Mouse (Mus musculus): ENCODE data around the gene Klb.
"Not testable (repeated sequence)": the region's sequence is repeated elsewhere in the genome, so short reads cannot be mapped to it uniquely, and the experiment has no call there.

Gene Klb

DNA sequence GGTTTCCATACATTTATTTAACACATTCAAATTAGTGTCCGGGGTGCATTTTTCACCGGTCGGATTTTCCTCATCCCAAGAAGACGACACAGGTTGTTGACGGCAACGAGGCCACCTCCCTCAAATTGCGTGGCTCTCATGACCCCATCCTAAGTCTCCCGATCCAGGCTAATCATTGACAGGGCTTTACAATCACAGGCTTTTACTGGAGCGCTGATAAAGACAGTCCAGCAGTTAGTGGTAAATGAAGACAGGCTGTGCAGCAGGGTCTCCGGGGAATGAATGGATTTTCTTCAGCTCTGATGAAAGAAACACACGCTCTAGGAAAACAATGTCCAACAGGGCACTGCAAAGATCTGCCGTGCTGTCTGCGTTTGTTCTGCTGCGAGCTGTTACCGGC lies at the start of gene Klb:
Gene Klb, plus strand, starts transcription at position 147 of the 400 bp plus-strand sequence.
- DNase-seq (ENCODE audit: low spot score), result no peak

DNA sequence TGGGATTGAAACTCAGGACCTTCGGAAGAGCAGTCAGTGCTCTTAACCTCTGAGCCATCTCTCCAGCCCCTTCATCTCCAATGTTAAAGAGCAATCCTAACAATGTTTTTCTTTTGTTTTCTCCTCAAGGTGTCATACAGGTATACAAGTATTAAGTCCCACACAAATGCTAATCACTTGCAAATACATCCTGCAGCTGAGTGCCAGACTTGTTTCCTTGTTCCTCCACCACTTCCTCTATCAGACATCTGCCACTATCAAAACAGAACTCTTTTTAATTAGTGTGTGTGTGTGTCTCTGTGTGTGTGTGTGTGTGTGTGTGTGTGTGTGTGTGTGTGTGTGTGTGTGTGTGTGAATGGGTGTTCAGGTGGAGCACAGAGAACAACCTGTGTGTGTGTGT lies 48.5 kb upstream of the Klb start:
- DNase-seq (ENCODE audit: low spot score), result not testable (repeated sequence)

DNA sequence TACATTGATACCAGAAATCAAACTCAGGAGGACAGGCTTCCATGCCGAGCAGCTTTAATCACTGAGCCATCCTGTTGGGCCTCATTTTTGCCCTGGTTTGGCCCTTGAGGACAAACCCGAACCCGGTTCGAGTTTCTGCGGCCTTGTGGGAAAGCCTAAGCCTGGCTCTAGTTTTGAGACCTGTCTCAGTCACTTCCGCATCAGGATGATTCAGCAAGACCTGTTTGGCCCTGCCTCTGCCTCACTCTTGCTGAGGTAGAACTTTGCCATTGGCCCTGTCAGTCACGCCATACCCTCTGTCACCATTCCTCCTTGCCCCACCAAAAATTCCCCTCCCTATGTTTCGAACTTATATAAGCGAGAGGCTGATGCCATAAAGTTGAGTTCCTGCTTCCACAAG lies 48.0 kb upstream of the Klb start:
- no peak for DNase-seq (ENCODE audit: low spot score)

DNA sequence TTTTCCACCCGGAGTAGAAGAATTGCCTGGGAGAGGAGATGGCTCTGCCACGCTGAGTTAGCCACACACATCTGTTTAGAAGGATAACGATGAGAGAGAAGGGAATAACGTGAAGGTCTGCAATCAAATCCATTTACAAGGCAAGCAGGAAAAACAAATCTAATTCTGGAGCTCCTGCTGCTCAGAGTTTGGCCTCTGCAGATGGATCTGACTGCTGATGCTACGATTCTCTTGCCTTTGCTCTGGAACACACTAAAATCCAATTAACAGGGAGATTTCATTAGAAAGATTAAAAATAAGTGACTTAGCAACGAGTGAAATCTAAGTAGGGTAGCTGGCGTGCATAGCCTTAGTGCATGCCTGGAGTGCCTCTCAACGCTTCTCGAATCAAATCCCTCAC lies 42.6 kb upstream of the Klb start:
- DNase-seq (ENCODE audit: low spot score), result no peak

DNA sequence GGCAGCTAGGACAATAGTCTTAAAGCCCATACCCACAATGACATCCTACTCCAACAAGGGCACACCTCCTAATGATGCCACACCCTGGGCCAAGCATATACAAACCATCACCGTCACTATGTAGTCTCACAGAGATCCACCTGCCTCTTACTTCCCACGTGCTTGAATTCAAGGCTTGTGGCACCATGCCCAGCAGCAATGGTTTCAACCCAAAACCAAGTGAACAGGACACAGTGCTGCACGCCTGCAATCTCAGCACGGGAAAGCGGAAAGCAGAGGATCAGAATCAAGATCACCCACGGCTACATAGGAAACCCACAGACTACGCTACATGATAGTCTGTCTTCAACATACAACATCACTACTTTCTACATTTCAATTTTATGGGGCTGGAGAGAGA lies 39.9 kb upstream of the Klb start:
- no peak for DNase-seq (ENCODE audit: low spot score)

DNA sequence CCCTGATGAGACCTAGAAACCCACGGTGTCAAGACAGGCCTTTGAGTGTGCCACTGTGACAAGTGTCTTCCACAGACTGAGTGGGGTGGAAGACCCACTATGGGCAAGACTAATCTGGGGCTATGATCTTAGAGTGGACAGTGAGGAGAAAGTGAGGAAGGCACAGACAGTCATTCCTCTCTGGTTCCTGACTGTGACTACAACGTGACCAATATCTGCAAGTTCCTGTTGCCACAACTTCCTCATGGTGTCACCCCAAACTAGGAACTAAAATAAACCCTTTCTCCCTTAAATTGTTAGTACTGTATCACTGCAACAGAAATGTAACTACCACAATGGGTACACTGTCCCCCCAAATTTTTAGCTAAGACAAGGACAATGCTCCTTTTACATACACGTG lies 39.2 kb upstream of the Klb start:
- no peak for DNase-seq (ENCODE audit: low spot score)

DNA sequence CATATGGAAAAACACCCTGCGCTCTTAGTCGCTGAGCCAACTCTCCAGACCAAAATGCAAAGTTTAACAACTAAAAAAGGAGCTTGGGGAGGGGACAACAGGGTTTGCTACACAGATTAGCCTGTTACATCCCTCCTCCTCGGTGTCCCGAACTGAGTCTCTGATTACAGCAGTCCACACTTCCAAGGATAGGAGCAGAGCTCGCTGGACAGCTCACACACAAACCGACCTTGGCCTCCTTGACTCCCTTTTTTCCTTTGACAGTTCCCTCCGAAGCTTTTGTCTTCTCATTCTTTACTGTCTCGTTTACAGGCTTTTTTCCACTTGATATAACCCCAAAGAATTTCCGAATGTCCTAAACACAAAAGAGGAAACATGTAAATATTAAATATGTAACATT lies 28.9 kb upstream of the Klb start:
- no peak for DNase-seq (ENCODE audit: low spot score)

DNA sequence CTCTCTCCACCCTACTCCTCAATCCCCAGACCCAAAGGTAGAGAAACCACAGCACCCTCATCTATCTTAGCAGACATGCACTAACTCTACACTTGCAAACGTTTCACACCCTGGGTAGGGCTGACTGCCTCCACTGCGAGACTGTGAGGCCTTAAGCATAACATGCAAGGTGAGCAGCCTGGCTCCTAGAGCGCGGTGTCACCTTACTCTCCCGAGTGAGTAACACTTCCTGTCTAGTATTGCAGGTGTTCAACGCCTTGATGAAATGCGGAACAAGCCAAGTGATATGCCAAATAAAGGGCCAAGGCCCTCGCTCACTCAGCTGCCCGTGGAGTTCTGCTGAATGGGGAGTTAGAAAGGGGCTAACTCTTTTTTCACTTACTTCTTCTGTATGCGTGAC lies 25.9 kb upstream of the Klb start:
- no peak for DNase-seq (ENCODE audit: low spot score)

DNA sequence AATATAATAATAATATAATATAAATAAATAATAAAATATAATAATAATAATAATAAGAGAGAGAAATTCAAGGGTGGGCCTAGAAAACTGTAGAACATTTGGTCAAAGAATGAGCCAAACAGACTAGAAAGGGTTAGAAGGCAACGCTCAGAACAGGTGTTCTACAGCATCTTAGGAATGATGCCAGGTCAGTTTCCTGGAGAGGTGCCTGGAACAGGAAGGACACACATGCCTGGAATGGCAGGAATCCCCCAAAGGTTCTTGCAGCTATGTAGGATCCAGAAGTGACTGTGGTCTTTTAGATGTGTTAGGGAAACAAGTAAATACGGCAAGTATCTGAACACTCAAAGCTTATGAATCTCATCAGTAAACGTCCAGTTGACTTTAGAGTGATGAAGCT lies 23.8 kb upstream of the Klb start:
- DNase-seq (ENCODE audit: low spot score), result no peak

DNA sequence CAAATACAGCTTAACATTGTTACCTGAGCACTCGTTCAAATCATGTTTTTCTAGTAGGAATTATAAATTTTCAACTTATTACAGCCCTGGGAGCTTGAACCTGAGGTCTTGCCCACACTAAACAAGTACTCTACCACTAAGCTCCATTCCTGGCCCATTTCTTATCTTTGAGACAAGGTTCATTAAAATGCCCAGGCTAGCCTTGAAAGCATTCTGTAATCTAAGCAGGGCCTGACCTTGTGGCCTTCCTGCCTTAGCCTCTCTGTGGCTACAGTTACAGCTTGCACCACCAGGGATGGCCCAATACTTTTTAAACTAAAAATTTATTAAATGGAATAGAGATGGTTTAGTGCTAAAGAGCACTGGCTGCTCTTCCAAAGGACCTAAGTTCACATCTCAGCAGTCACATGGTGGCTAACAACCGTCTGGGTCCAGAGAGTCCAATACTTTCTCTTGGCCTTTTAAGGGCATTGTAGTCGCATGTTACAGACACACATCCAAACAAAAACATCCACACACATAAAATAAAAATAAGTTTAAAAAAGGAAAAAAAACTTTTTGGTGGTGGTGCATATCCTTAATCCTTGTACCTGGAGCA lies 23.3 kb upstream of the Klb start:
- DNase-seq (ENCODE audit: low spot score), result no peak

DNA sequence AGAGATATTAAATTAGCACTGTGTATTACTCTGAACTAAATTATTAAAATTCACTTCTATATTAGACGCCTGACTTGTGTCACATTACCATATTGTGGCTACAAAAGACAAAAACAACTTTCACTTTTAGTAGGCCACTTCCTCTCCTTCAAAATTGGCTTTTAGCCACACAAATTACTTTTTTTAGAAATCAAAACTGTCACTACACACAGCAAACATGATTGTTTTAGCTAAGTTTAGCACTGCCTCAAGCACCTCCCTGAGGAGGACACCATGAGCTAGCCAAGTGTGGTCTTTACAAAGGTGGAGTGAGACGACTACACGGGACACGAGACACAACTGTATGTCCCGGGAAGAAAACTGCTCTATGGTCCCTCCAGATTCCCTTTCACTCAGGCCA lies 21.9 kb upstream of the Klb start:
- DNase-seq (ENCODE audit: low spot score), result no peak

DNA sequence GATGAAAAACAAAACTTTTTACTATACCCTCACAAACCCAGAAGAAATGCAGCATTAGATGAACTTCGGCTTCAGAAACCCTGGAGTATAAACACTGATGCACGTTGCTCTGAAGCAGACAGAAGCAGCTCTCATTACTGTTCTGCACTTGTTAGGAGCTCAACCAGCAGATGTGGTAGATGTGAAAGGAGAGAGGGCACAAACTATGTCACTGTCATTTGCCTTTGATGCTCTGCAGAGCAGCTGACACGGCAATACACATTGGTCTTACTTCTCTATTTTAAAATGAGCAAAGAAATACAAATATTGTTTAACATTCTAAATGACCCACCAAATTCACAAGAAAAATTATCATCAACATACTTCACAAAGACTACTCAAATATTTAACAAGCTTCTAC lies 18.1 kb upstream of the Klb start:
- no peak for DNase-seq (ENCODE audit: low spot score)

DNA sequence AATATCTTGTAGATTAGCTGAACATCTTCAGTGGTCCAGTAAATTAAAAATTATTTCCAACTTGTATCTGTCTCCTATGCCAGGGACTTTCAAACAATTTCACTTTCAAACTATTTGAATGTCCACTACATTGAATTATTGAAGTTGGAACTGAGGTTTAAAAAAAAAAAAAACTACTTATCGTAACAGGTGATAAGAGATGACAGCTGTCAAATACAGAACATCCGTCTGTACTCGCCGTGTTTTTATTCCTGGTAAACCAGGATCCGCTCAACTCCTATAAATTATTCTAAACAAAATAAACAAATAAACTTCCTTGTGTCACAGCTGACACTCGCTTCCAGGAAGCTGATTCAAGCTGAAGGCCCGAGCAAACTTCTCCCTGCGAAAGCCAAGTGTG lies 13.3 kb upstream of the Klb start:
- no peak for DNase-seq (ENCODE audit: low spot score)

DNA sequence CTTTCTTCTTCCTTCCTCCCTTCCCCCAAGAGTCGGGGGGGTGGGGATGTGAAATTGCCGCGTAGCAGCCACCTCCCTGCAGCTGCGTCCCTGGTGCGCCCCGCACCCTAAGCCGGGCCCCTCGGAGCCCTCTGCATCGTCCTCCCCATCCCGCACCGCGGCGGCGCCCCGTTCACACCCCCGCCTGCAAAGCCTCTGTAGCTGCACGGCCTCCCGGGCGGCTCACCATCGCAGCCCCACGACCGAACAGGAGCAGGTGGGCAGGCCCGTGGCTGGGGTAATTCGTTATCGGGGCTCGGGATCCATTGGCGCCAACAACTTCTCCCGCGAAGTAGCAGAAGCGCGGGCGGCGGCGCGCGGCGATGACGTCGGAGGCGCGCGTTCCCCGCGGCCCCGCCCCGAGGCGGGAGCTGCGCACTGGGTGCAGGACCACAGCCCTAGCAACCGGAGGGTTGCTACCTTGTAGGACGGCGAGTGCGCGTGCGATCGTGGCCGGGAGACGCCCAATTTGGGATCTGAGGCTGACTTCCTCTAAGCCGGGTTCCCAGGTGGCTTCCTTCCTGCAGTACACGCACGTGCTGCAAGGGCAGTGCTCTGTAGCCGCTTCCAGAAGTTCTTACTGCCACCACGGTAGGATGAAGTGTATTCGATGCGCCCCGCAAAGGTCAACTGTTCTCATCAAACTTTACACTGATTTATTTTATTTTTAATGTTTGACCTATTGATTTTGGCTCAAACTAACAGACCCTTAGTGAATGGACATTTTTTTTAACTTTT lies 12.6 kb upstream of the Klb start, which contains the start of gene Rfc1:
Gene Rfc1, minus strand, starts transcription at position 373 of the 777 bp plus-strand sequence.
- peak; percentile 62 for DNase-seq (ENCODE audit: low spot score)

DNA sequence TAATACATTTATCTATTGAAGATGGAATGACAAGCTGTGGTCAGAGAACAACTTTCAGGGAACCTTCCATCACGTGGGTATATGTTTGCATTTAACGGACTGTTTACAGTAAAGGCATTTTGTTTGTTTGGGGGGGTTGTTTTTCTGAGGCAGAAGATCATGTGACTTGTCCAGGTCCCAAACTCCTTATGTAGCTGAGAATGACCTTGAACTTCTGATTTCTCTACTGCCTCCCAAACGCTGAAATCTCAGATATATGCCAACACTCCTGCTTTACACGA lies 12.1 kb upstream of the Klb start:
- no peak for DNase-seq (ENCODE audit: low spot score)

DNA sequence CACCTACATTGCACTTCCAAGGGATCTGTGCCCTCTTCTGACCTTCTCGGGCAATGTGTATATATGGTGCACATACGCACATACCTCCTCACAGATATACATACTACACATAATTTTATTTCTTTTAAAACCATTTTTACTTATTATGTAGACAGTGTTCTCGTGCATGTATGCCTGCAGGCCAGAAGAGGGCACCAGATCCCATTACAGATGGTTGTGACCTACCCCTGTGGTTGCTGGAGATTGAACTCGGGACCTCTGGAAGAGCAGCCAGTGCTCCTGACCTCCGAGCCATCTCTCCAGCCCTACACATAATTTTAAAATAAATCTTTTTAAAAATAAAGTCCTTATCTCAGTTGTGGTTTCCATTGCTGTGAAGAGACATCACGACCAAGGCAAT lies 9.7 kb upstream of the Klb start:
- DNase-seq (ENCODE audit: low spot score), result no peak

DNA sequence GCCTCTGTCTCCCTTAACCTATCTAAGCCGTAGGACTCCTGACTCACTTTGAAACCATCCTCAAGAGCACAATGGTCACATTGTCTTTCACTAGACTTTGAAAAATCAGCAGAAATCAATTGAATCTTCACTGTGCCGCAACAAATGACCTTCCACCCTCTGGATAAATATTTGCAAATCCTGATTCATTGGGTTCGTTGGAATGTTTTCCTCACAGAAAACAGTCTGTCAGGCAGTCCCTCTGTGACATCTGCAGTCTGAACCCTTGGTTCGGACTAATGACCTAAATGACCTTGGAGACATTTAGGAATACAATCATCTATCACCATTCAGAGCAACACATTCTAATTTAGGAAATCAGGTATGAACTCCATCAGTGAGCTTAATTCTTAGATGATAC lies 7.9 kb upstream of the Klb start:
- no peak for DNase-seq (ENCODE audit: low spot score)

DNA sequence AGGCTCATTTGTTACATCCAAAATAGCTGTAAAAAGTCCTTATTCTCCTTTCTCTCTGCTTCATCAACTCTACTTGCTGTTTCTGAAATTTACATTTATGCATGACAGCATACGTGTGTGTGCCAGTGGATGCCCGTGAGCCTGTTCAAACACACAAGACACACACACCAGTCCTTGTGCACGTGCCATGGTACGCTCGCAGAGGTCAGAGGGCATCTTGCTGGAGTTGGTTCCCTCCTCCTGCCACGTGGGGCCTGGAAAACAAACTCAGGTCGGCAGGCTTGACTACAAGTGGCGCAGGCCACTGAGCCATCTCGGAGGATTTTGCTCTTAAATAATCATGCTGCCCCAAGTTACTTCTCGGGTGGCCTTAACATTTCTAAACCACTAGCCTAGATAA lies 2.4 kb downstream of the Klb start:
- no peak for DNase-seq (ENCODE audit: low spot score)

DNA sequence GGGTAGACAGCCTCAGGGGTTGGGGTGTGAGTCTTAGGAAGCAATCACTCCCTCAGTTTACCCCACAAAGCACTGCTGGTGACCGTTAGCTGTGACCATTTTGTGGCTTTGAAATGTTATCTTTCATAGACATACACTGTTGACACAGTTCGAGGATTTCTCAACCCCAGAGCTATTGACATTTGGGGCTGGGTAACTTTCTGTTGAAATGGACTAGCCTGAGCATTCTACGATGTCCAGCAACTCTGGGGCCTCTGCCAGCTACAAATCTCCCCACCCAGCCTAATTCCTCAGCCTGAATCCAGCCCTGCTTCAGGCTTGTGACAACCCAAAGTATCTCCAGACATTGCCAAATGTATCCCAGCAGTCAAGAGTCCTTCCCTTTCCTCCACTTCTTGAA lies 6.0 kb downstream of the Klb start:
- DNase-seq (ENCODE audit: low spot score), result no peak

DNA sequence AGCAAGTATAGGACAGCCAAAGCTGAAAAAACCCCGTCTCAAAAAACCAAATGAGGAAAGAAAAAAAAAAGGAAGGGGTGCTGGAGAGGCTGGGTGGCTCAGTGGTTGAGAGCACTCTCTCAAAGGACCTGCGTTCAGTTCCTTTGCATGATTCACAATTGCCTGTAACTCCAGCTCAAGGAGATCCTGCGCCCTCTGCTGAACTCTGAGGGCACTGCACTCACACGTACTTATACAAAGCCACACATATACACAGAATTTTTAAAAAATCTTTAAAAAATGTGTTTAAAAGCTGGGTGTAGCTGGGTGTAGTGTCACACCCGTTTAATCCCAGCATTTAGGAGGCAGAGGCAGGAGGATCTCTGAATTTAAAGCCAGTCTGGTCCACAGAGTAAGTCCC lies 6.9 kb downstream of the Klb start:
- DNase-seq (ENCODE audit: low spot score), result no peak

DNA sequence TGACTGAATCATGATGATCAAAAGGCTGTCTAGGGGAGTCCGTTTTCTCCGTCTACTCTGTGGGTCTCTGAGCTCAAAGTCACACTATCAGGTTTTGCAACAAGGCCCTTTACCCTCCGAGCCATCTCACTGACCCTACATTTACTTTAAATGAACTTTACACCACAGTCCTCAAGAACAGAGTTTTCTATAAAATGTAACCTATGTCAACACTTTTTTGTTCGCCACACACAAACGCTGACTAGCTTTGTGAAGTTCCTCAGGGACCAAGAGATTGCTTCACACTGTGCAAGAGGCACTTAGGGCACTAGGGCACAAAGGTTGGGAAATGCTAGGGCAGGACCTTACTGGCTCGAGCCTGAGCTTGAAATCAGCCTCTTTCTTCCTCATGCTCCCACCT lies 8.7 kb downstream of the Klb start:
- no peak for DNase-seq (ENCODE audit: low spot score)

DNA sequence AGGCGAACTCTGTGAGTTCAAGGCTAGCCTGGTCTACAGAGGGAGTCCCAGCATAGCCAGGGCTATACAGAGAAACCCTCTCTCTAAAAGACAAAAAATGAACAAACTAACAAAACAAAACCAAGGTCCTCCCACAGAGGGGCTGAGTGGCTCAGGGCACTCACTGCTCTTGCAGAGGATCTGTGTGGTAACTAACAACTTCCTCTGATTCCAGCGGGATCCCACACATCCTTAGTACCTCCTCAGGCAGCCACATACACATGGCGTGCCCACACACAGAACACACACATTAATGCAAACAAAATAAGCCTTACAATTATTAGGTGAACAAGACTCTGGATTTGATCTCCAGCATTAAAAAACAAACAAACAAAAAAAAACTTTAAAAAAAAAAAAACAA lies 9.7 kb downstream of the Klb start:
- DNase-seq (ENCODE audit: low spot score), result no peak

DNA sequence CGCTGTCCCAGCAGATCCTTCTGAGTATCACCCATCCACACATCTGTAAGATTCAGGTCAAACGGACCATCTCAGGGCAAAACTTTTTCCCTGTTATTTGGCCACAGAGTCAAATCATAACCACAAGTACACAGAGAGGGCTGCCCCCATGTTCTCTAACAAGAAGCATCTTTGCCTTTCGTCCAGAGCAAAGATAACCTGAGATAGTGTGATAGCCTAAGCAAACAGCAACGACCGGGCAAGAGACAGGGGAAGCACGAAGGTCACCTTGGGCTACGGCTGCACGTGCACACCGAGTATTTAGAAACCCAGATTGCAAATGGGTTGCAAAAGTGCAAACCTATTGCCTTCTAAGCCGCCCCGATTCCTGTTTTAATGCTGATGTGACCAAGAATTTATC lies 19.7 kb downstream of the Klb start:
- DNase-seq (ENCODE audit: low spot score), result no peak

DNA sequence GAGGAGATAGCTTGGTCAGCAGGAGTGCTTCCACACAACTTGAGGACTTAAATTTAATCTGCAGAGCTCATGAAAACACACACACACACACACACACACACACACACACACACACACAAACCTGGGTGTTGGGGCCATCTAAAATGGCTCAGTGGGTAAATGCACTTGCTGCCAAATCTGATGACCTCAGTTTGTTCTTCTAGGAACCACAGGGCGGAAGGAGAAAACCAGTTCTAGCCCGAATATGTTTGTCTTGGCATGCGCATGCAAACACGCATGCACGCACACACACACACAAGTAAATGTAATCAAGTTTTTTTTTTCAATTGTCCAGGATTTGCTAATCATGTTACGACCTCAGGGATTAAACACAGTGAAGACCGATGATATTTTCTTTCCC lies 23.4 kb downstream of the Klb start:
- DNase-seq (ENCODE audit: low spot score), result no peak

All from layer of hippocampus, adult 9-10 months (tissue).